Mouse (Mus musculus) embryonic facial prominence, embryonic 13.5 days (tissue): ENCODE measurements around the gene Zmat5. TPM values are rescaled to one million over a fixed set of nuclear protein-coding genes. Genes with fewer than 3 reads are reported as not detected.

Experiments
- ATAC-seq: fragments of 200-750 bp; cut with Nextera tagmentation; 2 replicates; pipeline ENCODE4 v1.8.0; 2017; ENCODE audit warnings: low read depth; ENCODE audit not compliant: insufficient number of reproducible peaks, insufficient read depth, low FRiP score, low TSS enrichment
- H3K27ac ChIP-seq: fragments of 300-500 bp; sonication (generic); 2 replicates; pipeline ENCODE4 v1.5.1; 2015; ENCODE audit warnings: moderate library complexity, mild to moderate bottlenecking, inconsistent platforms
- H3K27me3 ChIP-seq: fragments of 300-500 bp; sonication (generic); 2 replicates; pipeline ENCODE4 v1.6.1; 2015; ENCODE audit warnings: mild to moderate bottlenecking, inconsistent platforms
- H3K36me3 ChIP-seq: fragments of 300-500 bp; sonication (generic); 2 replicates; pipeline ENCODE4 v1.6.1; 2015; ENCODE audit warnings: mild to moderate bottlenecking, inconsistent platforms
- H3K4me1 ChIP-seq: fragments of 300-500 bp; sonication (generic); 2 replicates; pipeline ENCODE4 v1.6.1; 2015; ENCODE audit warnings: inconsistent platforms
- H3K4me2 ChIP-seq: fragments of 300-500 bp; sonication (generic); 2 replicates; pipeline ENCODE4 v1.6.1; 2015; ENCODE audit warnings: moderate library complexity, mild to moderate bottlenecking, inconsistent platforms
- H3K4me3 ChIP-seq: fragments of 300-500 bp; sonication (generic); 2 replicates; pipeline ENCODE4 v1.5.1; 2015; ENCODE audit warnings: mild to moderate bottlenecking, inconsistent platforms
- H3K9ac ChIP-seq: fragments of 300-500 bp; sonication (generic); 2 replicates; pipeline ENCODE4 v1.6.1; 2015; ENCODE audit warnings: mild to moderate bottlenecking, inconsistent platforms
- H3K9me3 ChIP-seq: fragments of 300-500 bp; sonication (generic); 2 replicates; pipeline ENCODE4 v1.6.1; 2016; ENCODE audit warnings: inconsistent platforms
- WGBS: fragments of 180-500 bp; shearing (Covaris S2); methylation state at CpG from one replicate; pipeline ENCODE4 v1.1.7; 2015; ENCODE audit warnings: mixed read lengths; 5-methylcytosine and 5-hydroxymethylcytosine counted together
- polyA plus RNA-seq: library from polyadenylated mRNA; unstranded; fragments of >200 nt; fragmentation: Nextera tagmentation; extraction: Ambion mirVana; gene quantifications from 2 replicates; pipeline ENCODE4 v1.2.1, GENCODE M21; 2015

Zmat5 gene
- polyA plus RNA-seq, 1 experiment from 2014 or later: 69.4 TPM

DNA sequence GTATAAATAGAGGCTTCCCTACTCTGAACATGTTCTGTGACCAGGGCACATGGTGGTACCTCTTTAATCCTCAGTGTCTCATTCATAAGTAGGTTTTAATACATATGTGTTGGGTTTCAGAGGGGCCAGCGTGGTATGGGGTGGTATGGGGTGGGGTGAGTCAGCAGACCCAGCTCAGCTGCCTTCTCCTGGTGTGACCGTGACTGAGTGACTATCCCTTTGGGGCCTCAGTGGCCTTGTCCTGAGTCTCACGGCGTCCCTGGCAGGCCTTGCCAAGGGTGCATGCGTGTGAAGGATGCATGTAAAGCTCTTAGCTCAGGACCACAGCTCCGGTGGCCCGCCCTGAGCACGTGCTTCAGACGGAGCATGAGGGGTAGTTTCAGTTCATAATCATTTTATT is 15.5 kb downstream of the Zmat5 start:
- Histone ChIP-seq H3K4me1 (peaks cover 16% of the 10 kb centered on the region), H3K9ac (no peak overlapping the region), H3K9me3 (no peaks in the 10 kb centered on the region), H3K36me3 (peaks cover 26% of the 10 kb centered on the region), H3K4me3 (no peak overlapping the region), H3K27me3 (no peaks in the 10 kb centered on the region), H3K4me2 (no peak overlapping the region), H3K27ac (no peak overlapping the region)
- 90% methylated on average over 9 of the region's 9 CpGs for WGBS
- ATAC-seq: no peak

DNA sequence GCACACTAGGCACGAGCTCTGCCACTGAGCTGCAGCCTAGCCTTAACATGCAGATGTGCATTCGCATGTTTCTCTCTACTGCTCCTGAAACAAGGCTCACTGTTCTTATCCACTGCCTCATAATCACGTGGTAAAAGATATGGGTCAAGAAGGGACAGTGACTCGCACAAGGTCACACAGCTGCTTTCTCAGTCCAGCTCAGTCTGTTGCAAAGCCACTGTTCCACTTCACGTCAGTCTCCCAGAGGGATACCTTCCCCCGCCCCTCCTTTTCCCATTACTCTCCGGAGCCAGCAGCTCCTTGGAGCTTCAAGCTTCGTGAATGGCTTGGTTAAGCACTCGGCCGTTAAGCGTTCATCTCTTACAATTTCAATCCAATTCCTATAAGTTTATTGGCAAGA is 15.9 kb downstream of the Zmat5 start:
- WGBS: 62% methylated on average over 11 of the region's 11 CpGs

DNA sequence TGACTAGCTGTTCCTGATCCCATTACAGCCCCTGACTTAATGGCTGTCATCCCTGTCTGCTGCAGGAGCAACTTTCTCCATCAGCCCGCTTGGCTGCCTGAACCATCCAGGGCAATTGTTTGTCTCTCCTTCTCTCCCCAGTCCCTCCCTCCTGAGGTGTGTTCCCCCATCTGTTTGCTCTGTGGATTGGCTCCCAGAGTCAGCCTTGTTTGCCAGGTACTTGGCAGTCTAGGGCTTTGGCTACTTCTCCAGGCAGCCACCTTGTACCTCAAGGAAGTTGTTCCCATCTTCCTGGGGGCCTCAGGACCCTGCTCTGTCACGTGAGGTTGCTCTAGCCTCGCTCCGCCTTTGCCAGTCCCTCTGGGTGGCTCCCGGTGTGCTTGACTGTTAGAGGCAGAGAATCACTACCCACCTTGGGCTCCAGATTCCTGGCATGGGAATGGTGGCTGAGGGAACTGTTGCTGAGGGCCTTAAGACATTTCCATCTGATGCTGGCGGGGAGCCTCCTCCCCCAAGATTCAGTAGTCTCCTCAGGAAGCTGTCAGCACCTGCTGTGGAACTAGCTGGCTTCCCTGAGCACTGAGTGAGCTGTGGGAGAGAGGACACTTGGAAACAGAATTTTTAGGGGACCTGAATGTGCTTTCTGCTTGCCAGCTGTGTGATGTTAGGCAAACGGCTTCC is 16.6 kb downstream of the Zmat5 start:
- H3K4me2 ChIP-seq: no peak overlapping the region
- H3K4me3 ChIP-seq: no peak overlapping the region
- H3K4me1 ChIP-seq: peaks cover 16% of the 10 kb centered on the region
- H3K9me3 ChIP-seq: no peaks in the 10 kb centered on the region
- H3K27me3 ChIP-seq: no peaks in the 10 kb centered on the region
- H3K9ac ChIP-seq: no peak overlapping the region
- peaks cover 35% of the 10 kb centered on the region for H3K36me3 ChIP-seq
- ATAC-seq: no peak
- H3K27ac ChIP-seq: no peak overlapping the region
- 48% methylated on average over 7 of the region's 7 CpGs for WGBS

More for the DNA sequence above, 15.9 kb downstream of the Zmat5 start:
- ATAC-seq: no peak
- Histone ChIP-seq H3K36me3 (peaks cover 30% of the 10 kb centered on the region), H3K27me3 (no peaks in the 10 kb centered on the region), H3K4me3 (no peak overlapping the region), H3K27ac (no peak overlapping the region), H3K9ac (no peak overlapping the region), H3K4me1 (peaks cover 16% of the 10 kb centered on the region), H3K4me2 (no peak overlapping the region), H3K9me3 (no peaks in the 10 kb centered on the region)

GRCm38 (mm10) chr11:4721728-4722127 is 17.2 kb downstream of the Zmat5 start:
- 87% methylated on average over 8 of the region's 8 CpGs for WGBS
- Histone ChIP-seq H3K27me3 (no peaks in the 10 kb centered on the region), H3K9me3 (no peaks in the 10 kb centered on the region), H3K9ac (no peak overlapping the region), H3K36me3 (peaks cover 41% of the 10 kb centered on the region), H3K4me2 (no peak overlapping the region), H3K27ac (no peak overlapping the region), H3K4me1 (peaks cover 16% of the 10 kb centered on the region), H3K4me3 (no peak overlapping the region)
- no peak for ATAC-seq

GRCm38 (mm10) chr11:4729603-4730002 is 25.1 kb downstream of the Zmat5 start:
- Histone ChIP-seq H3K27ac (no peak overlapping the region), H3K4me1 (peaks cover 9% of the 10 kb centered on the region), H3K27me3 (no peaks in the 10 kb centered on the region), H3K4me3 (no peak overlapping the region), H3K36me3 (peaks cover 28% of the 10 kb centered on the region), H3K9me3 (no peaks in the 10 kb centered on the region), H3K4me2 (no peak overlapping the region), H3K9ac (peak overlapping the region; percentile 1; the same call in 1 of the 2 replicates)
- ATAC-seq: no peak
- WGBS: 54% methylated on average over 12 of the region's 12 CpGs

DNA sequence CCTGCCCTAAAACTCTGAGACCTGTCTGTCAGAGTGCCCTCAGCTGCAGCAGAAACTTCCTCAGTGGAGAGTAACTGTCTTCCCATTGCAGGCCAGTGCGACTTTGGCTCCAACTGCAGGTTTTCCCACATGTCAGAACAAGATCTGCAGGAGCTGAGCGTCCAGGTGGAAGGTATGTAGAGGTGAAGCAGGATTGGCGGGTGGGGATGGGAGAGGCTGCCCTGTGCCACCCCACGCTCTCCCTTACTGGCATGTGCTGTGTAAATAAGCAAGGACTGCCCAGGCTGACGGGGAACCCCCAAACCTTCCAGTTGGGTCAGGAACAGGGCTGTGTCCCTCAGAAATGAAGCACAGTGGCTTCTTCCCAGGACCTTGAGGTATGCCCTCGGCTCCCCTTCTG is 25.6 kb downstream of the Zmat5 start:
- Histone ChIP-seq H3K36me3 (peaks cover 27% of the 10 kb centered on the region), H3K27me3 (no peaks in the 10 kb centered on the region), H3K4me2 (no peak overlapping the region), H3K9me3 (no peaks in the 10 kb centered on the region), H3K4me3 (no peak overlapping the region), H3K9ac (0 out of 2 replicates have a peak overlapping the region, but pooled peaks have one; percentile 1), H3K4me1 (peaks cover 9% of the 10 kb centered on the region), H3K27ac (no peak overlapping the region)
- WGBS: 54% methylated on average over 6 of the region's 6 CpGs
- no peak for ATAC-seq

- Histone ChIP-seq H3K9me3 (no peaks in the 10 kb centered on the region), H3K4me3 (no peak overlapping the region), H3K4me1 (peaks cover 9% of the 10 kb centered on the region), H3K36me3 (peaks cover 19% of the 10 kb centered on the region), H3K27me3 (no peaks in the 10 kb centered on the region), H3K9ac (no peak overlapping the region), H3K27ac (no peak overlapping the region), H3K4me2 (no peak overlapping the region)
- 82% methylated on average over 5 of the region's 5 CpGs for WGBS
- no peak for ATAC-seq
These were observed 26.4 kb downstream of the Zmat5 start for GRCm38 (mm10) chr11:4730913-4731312.

DNA sequence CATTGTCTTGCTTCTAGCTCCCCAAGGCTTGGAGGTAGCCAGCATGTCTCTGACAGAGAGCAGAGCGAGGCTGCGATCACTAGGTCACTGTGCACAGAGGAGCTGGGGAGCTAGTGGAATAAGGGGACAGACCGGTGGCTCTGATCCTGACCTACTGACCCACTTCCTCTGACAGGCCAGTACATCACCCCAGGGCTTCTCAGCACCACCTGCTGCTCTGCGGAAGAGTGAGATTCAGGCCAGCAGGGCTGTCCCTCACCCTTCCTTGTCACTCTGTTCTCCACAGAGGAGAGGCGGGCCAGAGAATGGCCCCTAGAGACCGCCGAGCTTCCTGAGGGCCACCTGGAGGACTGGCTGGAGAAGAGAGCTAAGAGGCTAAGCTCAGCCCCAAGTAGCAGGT is 27.3 kb downstream of the Zmat5 start:
- Histone ChIP-seq H3K9me3 (no peaks in the 10 kb centered on the region), H3K4me2 (no peak overlapping the region), H3K27ac (no peak overlapping the region), H3K27me3 (no peaks in the 10 kb centered on the region), H3K4me1 (peaks cover 9% of the 10 kb centered on the region), H3K36me3 (peaks cover 11% of the 10 kb centered on the region; the same call in 1 of the 2 replicates), H3K4me3 (no peak overlapping the region), H3K9ac (no peak overlapping the region)
- 57% methylated on average over 7 of the region's 7 CpGs for WGBS
- ATAC-seq: no peak

GRCm38 (mm10) chr11:4734179-4734578 is 29.7 kb downstream of the Zmat5 start:
- no peak for ATAC-seq
- Histone ChIP-seq H3K27me3 (no peaks in the 10 kb centered on the region), H3K4me3 (no peak overlapping the region), H3K36me3 (peaks cover 10% of the 10 kb centered on the region; the same call in 1 of the 2 replicates), H3K27ac (no peak overlapping the region), H3K4me2 (no peak overlapping the region), H3K9me3 (no peaks in the 10 kb centered on the region), H3K4me1 (peaks cover 9% of the 10 kb centered on the region), H3K9ac (no peak overlapping the region)
- WGBS: 28% methylated on average over 12 of the region's 12 CpGs

DNA sequence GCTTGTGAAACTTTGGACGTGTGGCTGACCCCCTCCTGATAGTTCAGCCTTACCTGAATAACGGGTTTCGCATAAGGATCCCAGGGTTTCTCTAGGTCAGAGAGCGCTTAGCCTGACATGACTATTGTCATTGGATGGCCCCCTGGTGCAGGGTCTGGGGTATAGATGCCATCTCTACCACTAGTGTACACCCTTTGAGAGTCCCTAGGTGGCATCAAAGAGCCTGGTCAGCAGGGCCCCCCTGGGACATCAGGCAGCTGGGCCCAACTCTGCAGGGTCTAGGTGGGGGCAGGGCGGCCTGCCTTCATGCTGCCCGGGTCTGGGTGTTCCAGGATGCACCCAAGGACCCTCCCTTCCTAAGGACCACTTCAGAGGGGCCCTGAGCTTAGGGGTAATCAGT is 31.9 kb downstream of the Zmat5 start:
- Histone ChIP-seq H3K4me3 (no peak overlapping the region), H3K4me2 (no peak overlapping the region), H3K9ac (no peak overlapping the region), H3K27me3 (0 out of 2 replicates have a peak, but pooled peaks cover 3% of the 10 kb centered on the region), H3K36me3 (peaks cover 10% of the 10 kb centered on the region; the same call in 1 of the 2 replicates), H3K4me1 (no peaks in the 10 kb centered on the region; the same call in 1 of the 2 replicates), H3K27ac (no peak overlapping the region), H3K9me3 (no peaks in the 10 kb centered on the region)
- WGBS: 41% methylated on average over 6 of the region's 6 CpGs
- ATAC-seq: no peak

GRCm38 (mm10) chr11:4737682-4738081 is 33.2 kb downstream of the Zmat5 start:
- Histone ChIP-seq H3K27me3 (peaks cover 16% of the 10 kb centered on the region), H3K9ac (no peak overlapping the region)
- WGBS: 73% methylated on average over 10 of the region's 10 CpGs

DNA sequence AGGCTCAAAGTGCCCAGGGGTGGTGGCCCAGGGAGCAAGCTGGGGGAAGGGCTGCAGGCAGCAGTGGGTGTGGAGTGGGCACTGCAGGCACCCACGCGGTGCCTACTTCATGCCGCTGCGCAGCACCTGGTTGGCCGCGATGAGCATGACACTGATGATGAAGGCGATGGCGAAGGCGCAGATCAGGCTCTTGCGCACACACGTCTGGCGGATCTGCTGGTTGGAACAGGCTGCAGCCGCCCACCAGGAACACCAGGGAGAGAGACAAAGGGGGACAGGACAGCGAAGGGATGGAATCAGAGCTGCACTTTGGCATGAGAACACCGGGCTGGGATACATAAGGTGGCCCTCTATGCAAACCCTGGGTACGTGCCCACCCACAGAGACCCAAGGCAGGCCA is 34.2 kb downstream of the Zmat5 start:
- Histone ChIP-seq H3K9ac (no peak overlapping the region), H3K36me3 (0 out of 2 replicates have a peak, but pooled peaks cover 2% of the 10 kb centered on the region), H3K4me1 (no peaks in the 10 kb centered on the region), H3K4me2 (no peak overlapping the region), H3K27me3 (peaks cover 26% of the 10 kb centered on the region), H3K9me3 (no peaks in the 10 kb centered on the region), H3K4me3 (no peak overlapping the region), H3K27ac (no peak overlapping the region)
- 90% methylated on average over 16 of the region's 16 CpGs for WGBS
- ATAC-seq: no peak

More at GRCm38 (mm10) chr11:4737682-4738081, 33.2 kb downstream of the Zmat5 start:
- Histone ChIP-seq H3K4me3 (no peak overlapping the region), H3K4me1 (no peaks in the 10 kb centered on the region), H3K4me2 (no peak overlapping the region), H3K9me3 (no peaks in the 10 kb centered on the region), H3K27ac (no peak overlapping the region), H3K36me3 (peaks cover 7% of the 10 kb centered on the region; the same call in 1 of the 2 replicates)
- no peak for ATAC-seq
